Mouse (Mus musculus) cerebellum, adult 2 months (tissue): ENCODE measurements around the gene Rit1.
"Not testable (repeated sequence)": the region's sequence is repeated elsewhere in the genome, so short reads cannot be mapped to it uniquely, and the experiment has no call there.

Source experiments
- CTCF ChIP-seq: fragments of 200-500 bp; IDR thresholded peaks from 2 replicates; pipeline ENCODE4 v1.5.1; 2011; ENCODE audit warnings: low read depth, mild to moderate bottlenecking, control low read depth, low read length, moderate library complexity, borderline replicate concordance; ENCODE audit not compliant: insufficient read depth
- POLR2A ChIP-seq: fragments of 200-500 bp; IDR thresholded peaks from 2 replicates; pipeline ENCODE4 v1.6.1; 2011; ENCODE audit warnings: low read length, control low read depth, borderline replicate concordance; ENCODE audit not compliant: insufficient read depth

DNA sequence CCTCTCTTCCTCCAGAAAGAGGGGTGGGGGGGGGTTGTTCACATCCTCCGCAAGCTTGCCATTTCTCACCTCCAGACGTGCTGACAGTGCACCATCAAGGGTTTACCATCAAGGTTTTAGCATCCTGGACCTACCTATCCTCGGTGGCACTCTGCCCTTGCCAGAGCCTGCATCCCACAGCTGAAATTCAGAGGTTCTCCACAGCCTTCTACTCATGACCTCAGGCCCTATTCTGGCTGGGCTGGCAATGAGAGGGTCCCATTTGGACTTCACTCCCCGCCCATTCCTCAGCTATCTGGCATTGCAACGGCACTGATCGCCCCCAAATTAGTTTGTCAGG is 55.3 kb downstream of the Rit1 start:
- not testable (repeated sequence) for TF ChIP-seq CTCF, POLR2A
